Mouse (Mus musculus): Measurements from ENCODE around the gene Ep300.
"Not testable (repeated sequence)": the region's sequence is repeated elsewhere in the genome, so short reads cannot be mapped to it uniquely, and the experiment has no call there.

Gene Ep300

DNA sequence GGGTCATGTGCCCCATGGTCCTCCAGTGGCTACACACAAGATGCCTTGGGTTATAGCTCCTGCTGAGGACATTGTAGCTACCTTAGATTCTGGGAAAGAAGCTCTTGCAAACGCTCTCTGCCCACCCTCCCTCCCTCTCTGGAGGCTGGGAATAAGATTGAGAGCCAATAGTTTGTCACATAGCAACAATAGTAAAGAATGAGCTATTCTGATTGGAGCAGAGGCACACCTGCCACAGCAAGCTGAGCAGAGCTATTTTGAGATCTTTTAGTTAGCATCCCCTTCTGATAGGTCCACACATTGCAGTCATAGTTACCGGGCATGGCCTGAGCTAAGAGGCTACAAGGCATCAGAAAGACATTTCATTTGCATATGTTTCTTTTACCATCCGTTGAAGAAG, 8.2 kb upstream of the Ep300 start:
- no peaks in the 10 kb centered on the region for H3K36me3 ChIP-seq (ENCODE audit: control insufficient read depth, insufficient read depth, low read length, poor library complexity, severe bottlenecking)
- peak; percentile 75 for DNase-seq (ENCODE audit: low read depth, low spot score)
- no peaks in the 10 kb centered on the region for H3K27me3 ChIP-seq (ENCODE audit: control insufficient read depth, insufficient read depth, low read length, poor library complexity, severe bottlenecking)

DNA sequence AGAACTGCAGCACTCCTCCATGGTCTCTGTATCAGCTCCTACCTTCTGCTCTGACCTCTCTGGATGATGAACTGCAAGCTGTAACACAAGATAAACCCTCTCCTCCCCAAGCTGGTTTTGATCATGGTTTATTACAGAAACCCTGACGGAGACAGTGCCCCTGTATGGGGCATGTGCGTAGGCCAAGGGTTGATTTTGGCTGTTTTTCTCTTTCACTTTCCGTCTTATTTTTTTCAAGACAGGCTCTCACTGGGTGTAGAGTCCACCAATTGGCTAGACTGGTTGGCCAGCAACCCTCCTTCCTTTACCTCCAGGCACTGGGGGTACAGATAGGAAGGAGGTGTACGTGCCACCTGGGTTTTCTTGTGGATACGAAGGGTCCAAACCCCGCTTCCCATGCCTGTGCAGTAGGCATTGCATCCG, 7.4 kb upstream of the Ep300 start:
- H3K27me3 ChIP-seq (ENCODE audit: control insufficient read depth, insufficient read depth, low read length, poor library complexity, severe bottlenecking) = no peaks in the 10 kb centered on the region
- no peaks in the 10 kb centered on the region for H3K36me3 ChIP-seq (ENCODE audit: control insufficient read depth, insufficient read depth, low read length, poor library complexity, severe bottlenecking)
- no peak for DNase-seq (ENCODE audit: low read depth, low spot score)

DNA sequence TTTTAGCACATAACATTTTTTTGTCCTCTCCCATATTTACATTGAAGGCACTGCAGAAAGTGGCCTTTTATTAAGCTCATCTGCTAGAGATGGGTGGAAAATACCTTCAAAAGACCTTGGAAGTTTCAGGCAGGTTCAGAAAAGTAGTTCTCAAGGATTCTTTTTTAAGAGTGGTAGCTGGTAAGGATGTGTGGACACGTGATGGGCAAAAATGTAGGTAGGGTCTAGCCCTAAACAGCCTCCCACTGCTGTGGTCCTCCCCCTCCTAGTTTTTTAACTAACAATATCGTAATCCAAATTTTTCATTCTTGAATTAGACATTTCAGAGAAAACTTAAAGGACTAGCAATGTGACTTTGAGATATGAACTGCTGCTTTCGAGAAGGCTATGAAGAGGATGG, 685 bp upstream of the Ep300 start:
- no peak for DNase-seq (ENCODE audit: low read depth, low spot score)
- Histone ChIP-seq H3K27me3 (ENCODE audit: control insufficient read depth, insufficient read depth, low read length, poor library complexity, severe bottlenecking) (no peaks in the 10 kb centered on the region), H3K36me3 (ENCODE audit: control insufficient read depth, insufficient read depth, low read length, poor library complexity, severe bottlenecking) (no peaks in the 10 kb centered on the region)

- Histone ChIP-seq H3K36me3 (ENCODE audit: control insufficient read depth, insufficient read depth, low read length, poor library complexity, severe bottlenecking) (0 out of 2 replicates have a peak, but pooled peaks cover 1% of the 10 kb centered on the region), H3K27me3 (ENCODE audit: control insufficient read depth, insufficient read depth, low read length, poor library complexity, severe bottlenecking) (no peaks in the 10 kb centered on the region)
- DNase-seq (ENCODE audit: low read depth, low spot score) = peak; percentile 88
Observed at GRCm38 (mm10) chr15:81585746-81586461, 753 bp downstream of the Ep300 start.

DNA sequence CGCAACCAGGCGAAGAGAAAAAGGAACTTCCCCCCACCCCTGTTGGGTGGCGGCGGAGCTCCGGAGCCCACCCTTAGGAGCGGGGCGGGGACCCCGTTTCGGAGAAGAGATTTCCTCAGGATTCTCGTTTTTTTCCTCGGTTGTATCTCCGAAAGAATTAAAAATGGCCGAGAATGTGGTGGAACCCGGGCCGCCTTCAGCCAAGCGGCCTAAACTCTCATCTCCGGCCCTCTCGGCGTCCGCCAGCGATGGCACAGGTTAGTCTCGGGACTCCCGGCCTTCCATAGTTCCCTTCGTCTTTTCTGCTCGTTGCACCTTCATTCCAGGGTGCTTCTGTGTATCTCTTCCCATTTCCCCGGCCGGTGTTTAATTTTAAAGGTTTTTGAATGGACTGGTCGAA, 1.3 kb downstream of the Ep300 start:
- DNase-seq (ENCODE audit: low read depth, low spot score) = no peak
- 0 out of 2 replicates have a peak, but pooled peaks cover 1% of the 10 kb centered on the region for H3K36me3 ChIP-seq (ENCODE audit: control insufficient read depth, insufficient read depth, low read length, poor library complexity, severe bottlenecking)
- no peaks in the 10 kb centered on the region for H3K27me3 ChIP-seq (ENCODE audit: control insufficient read depth, insufficient read depth, low read length, poor library complexity, severe bottlenecking)

DNA sequence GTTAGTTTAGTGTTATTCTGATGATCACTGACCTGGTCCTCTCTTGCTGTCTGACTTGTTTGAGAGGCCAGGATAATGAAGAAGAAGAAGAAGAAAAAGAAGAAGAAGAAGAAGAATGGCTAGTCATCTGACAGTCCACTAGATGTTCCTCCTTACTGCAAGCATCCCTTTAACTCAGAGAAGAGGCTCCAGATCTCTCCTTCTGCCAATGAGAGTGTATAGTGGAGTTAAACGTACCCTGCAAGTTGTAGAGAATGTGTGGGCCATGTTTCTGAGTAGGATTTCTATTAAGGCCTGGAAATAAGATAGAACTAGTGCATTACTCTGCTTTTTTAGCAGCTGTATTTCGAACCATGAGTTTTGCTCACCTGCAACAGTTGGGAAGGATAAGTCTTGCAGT, 2.5 kb downstream of the Ep300 start:
- H3K27me3 ChIP-seq (ENCODE audit: control insufficient read depth, insufficient read depth, low read length, poor library complexity, severe bottlenecking) = no peaks in the 10 kb centered on the region
- no peak for DNase-seq (ENCODE audit: low read depth, low spot score)
- 0 out of 2 replicates have a peak, but pooled peaks cover 1% of the 10 kb centered on the region for H3K36me3 ChIP-seq (ENCODE audit: control insufficient read depth, insufficient read depth, low read length, poor library complexity, severe bottlenecking)

- DNase-seq (ENCODE audit: low read depth, low spot score) = peak; percentile 41
- no peaks in the 10 kb centered on the region for H3K27me3 ChIP-seq (ENCODE audit: control insufficient read depth, insufficient read depth, low read length, poor library complexity, severe bottlenecking)
Observed at GRCm38 (mm10) chr15:81594146-81594696, 9.1 kb downstream of the Ep300 start.

DNA sequence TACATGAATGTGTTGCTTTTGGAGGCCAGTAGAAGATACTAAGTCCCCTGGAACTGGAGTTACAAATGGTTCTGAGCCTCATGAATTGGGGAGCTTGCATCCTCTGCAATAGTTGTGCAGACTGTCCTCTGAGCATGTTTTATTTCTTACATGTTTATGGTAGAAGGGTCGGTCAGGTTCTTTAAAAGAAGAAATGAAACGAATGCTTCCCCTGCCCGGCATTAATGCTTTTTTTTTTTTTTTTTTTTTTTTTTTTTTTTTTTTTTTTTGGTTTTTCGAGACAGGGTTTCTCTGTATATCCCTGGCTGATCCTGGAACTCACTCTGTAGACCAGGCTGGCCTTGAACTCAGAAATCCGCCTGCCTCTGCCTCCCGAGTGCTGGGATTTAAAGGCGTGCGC, 13.6 kb downstream of the Ep300 start:
- not testable (repeated sequence) for H3K36me3 ChIP-seq (ENCODE audit: control insufficient read depth, insufficient read depth, low read length, poor library complexity, severe bottlenecking); H3K27me3 ChIP-seq (ENCODE audit: control insufficient read depth, insufficient read depth, low read length, poor library complexity, severe bottlenecking); DNase-seq (ENCODE audit: low read depth, low spot score)

More at GRCm38 (mm10) chr15:81594146-81594696, 9.1 kb downstream of the Ep300 start:
- H3K36me3 ChIP-seq (ENCODE audit: control insufficient read depth, insufficient read depth, low read length, poor library complexity, severe bottlenecking) = 0 out of 2 replicates have a peak, but pooled peaks cover 3% of the 10 kb centered on the region

DNA sequence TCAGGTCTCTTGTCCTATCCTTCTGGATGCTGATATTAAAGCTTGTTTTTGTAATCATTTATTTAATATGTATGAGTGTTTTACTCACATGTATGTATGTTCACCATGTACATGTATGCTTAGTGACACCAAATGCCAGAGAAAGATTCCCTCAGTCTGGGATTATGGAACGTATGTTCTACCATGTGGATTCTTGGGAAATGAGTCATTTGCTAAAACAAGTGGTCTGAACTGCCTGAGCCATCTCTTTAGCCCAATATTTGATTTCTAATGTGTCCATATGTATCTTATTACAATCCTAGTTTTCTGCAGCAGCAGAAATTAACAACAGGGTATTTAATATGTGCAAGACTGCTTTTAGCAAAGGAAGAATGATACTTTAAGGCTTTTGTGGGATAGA, 20.1 kb downstream of the Ep300 start:
- H3K27me3 ChIP-seq (ENCODE audit: control insufficient read depth, insufficient read depth, low read length, poor library complexity, severe bottlenecking) = no peaks in the 10 kb centered on the region
- no peak for DNase-seq (ENCODE audit: low read depth, low spot score)
- peaks cover 12% of the 10 kb centered on the region; the same call in 1 of the 2 replicates for H3K36me3 ChIP-seq (ENCODE audit: control insufficient read depth, insufficient read depth, low read length, poor library complexity, severe bottlenecking)

- peak; percentile 80 for DNase-seq (ENCODE audit: low read depth, low spot score)
- Histone ChIP-seq H3K27me3 (ENCODE audit: control insufficient read depth, insufficient read depth, low read length, poor library complexity, severe bottlenecking) (no peaks in the 10 kb centered on the region), H3K36me3 (ENCODE audit: control insufficient read depth, insufficient read depth, low read length, poor library complexity, severe bottlenecking) (peaks cover 18% of the 10 kb centered on the region; the same call in 1 of the 2 replicates)
Observed at GRCm38 (mm10) chr15:81606634-81607033, 21.5 kb downstream of the Ep300 start.

DNA sequence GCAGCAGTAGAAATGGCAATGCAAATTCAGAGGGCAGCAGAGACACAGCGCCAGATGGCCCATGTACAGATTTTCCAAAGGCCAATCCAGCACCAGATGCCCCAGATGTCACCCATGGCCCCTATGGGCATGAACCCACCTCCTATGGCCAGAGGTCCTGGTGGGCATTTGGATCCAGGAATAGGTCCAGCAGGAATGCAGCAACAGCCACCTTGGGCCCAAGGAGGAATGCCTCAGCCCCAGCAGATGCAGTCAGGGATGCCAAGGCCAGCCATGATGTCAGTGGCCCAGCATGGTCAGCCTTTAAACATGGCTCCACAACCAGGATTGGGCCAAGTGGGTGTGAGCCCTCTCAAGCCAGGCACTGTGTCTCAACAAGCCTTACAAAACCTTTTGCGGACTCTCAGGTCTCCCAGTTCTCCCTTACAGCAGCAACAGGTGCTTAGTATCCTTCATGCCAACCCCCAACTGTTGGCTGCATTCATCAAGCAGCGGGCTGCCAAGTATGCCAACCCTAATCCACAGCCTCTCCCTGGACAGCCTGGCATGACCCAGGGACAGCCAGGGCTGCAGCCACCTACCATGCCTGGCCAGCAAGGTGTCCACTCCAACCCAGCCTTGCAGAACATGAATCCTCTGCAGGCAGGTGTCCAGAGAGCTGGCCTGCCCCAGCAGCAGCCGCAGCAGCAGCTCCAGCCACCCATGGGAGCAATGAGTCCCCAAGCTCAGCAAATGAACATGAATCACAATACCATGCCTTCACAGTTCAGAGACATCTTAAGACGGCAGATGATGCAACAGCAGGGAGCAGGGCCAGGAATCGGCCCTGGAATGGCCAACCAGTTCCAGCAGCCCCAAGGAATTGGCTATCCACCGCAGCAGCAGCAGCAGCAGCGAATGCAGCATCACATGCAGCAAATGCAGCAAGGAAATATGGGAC, 64.6 kb downstream of the Ep300 start:
- peaks cover 12% of the 10 kb centered on the region for H3K36me3 ChIP-seq (ENCODE audit: control insufficient read depth, insufficient read depth, low read length, poor library complexity, severe bottlenecking)
- DNase-seq (ENCODE audit: low read depth, low spot score) = no peak
- H3K27me3 ChIP-seq (ENCODE audit: control insufficient read depth, insufficient read depth, low read length, poor library complexity, severe bottlenecking) = no peaks in the 10 kb centered on the region

DNA sequence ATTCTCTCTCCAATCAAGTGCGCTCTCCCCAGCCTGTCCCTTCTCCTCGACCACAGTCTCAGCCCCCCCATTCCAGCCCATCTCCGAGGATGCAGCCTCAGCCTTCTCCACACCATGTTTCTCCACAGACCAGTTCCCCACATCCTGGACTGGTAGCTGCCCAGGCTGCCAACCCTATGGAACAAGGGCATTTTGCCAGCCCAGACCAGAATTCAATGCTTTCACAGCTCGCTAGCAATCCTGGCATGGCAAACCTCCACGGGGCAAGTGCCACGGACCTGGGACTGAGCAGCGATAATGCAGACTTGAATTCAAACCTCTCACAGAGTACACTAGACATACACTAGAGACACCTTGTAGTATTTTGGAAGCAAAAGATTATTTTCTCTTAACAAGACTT, 65.5 kb downstream of the Ep300 start:
- Histone ChIP-seq H3K27me3 (ENCODE audit: control insufficient read depth, insufficient read depth, low read length, poor library complexity, severe bottlenecking) (no peaks in the 10 kb centered on the region), H3K36me3 (ENCODE audit: control insufficient read depth, insufficient read depth, low read length, poor library complexity, severe bottlenecking) (peaks cover 7% of the 10 kb centered on the region)
- no peak for DNase-seq (ENCODE audit: low read depth, low spot score)

GRCm38 (mm10) chr15:81661701-81662100, 76.5 kb downstream of the Ep300 start:
- Histone ChIP-seq H3K27me3 (ENCODE audit: control insufficient read depth, insufficient read depth, low read length, poor library complexity, severe bottlenecking) (no peaks in the 10 kb centered on the region), H3K36me3 (ENCODE audit: control insufficient read depth, insufficient read depth, low read length, poor library complexity, severe bottlenecking) (no peaks in the 10 kb centered on the region)
- no peak for DNase-seq (ENCODE audit: low read depth, low spot score)

- peaks cover 7% of the 10 kb centered on the region; the same call in 1 of the 2 replicates for H3K36me3 ChIP-seq (ENCODE audit: control insufficient read depth, insufficient read depth, low read length, poor library complexity, severe bottlenecking)
- H3K27me3 ChIP-seq (ENCODE audit: control insufficient read depth, insufficient read depth, low read length, poor library complexity, severe bottlenecking) = no peaks in the 10 kb centered on the region
Observed at GRCm38 (mm10) chr15:81663281-81663680, 78.1 kb downstream of the Ep300 start.

More at GRCm38 (mm10) chr15:81663281-81663680, 78.1 kb downstream of the Ep300 start:
- DNase-seq (ENCODE audit: low read depth, low spot score) = no peak
